In genomic region chr7:48925214-48925613, GRCm38 (mm10) we compare ENCODE assay signal across 13 mouse cellular contexts. TPM values are rescaled to one million over a fixed set of nuclear protein-coding genes. Genes with fewer than 3 reads are reported as not detected.
A peak's percentile ranks its signal among the peaks of the same experiment; 100 is the strongest.
DNase-seq lines count a peak whose midpoint lies in the region; ATAC-seq and TF ChIP-seq lines count a peak whose summit lies in the region.
"Had no signal": no experiment of that assay in that cellular context is flagged by ENCODE, and none has a peak within 500 bp of the region (broad histone marks: within the 10 kb centered on the region; RNA-seq: fewer than 3 reads in every experiment).

No protein-coding gene starts in this region.

- intact Hi-C loops in heart, postnatal 36 days (cut with DNase I), result loop anchor here (5.0 kb wide), 1 partner anchor 142 kb away; no protein-coding TSS in a partner anchor

- no peaks in the 10 kb centered on the region for H3K36me3 ChIP-seq in heart, embryonic 10.5 days
- H3K36me3 ChIP-seq in megakaryocyte, embryonic 14.5 days (replicated peaks; ENCODE audit: low read length), result no peaks in the 10 kb centered on the region
- no peaks in the 10 kb centered on the region for H3K36me3 ChIP-seq in liver, embryonic 13.5 days
- H3K36me3 ChIP-seq in small intestine, adult 2 months (ENCODE audit: control insufficient read depth, insufficient read depth, low read length), result no peaks in the 10 kb centered on the region
- H3K36me3 ChIP-seq: G1E; limb, embryonic 15.5 days; stomach, embryonic 15.5 days had no signal

- H3K27ac ChIP-seq in heart, embryonic 10.5 days, result peak overlapping the region; percentile 78
- H3K27ac ChIP-seq in liver, embryonic 13.5 days, result no peak overlapping the region
- H3K27ac ChIP-seq in small intestine, adult 2 months (ENCODE audit: insufficient read depth, low read depth, low read length), result peak overlapping the region; percentile 35; the same call in 1 of the 2 replicates
- H3K27ac ChIP-seq: limb, embryonic 15.5 days; stomach, embryonic 15.5 days had no signal

- ATAC-seq in megakaryocyte, adult 5-6 weeks (ENCODE audit: poor library complexity, severe bottlenecking), result no peak
- ATAC-seq in liver, embryonic 13.5 days (ENCODE audit: low read depth), result peak; percentile 61; the same call in 1 of the 2 replicates

- no peaks in the 10 kb centered on the region for H3K9me3 ChIP-seq in heart, embryonic 10.5 days
- no peaks in the 10 kb centered on the region for H3K9me3 ChIP-seq in megakaryocyte, embryonic 14.5 days
- H3K9me3 ChIP-seq in liver, embryonic 13.5 days (replicated peaks), result no peaks in the 10 kb centered on the region
- H3K9me3 ChIP-seq: G1E; limb, embryonic 15.5 days; stomach, embryonic 15.5 days had no signal

- TF ChIP-seq POLR2A in small intestine, adult 2 months (IDR thresholded peaks at IDR 0.05; ENCODE audit: low read depth, low read length), result no peak

- peaks cover 35% of the 10 kb centered on the region for H3K4me1 ChIP-seq in heart, embryonic 10.5 days
- peaks cover 60% of the 10 kb centered on the region for H3K4me1 ChIP-seq in megakaryocyte, embryonic 14.5 days
- H3K4me1 ChIP-seq in liver, embryonic 13.5 days (replicated peaks), result peaks cover 11% of the 10 kb centered on the region; the same call in 1 of the 2 replicates
- no peaks in the 10 kb centered on the region; the same call in 1 of the 2 replicates for H3K4me1 ChIP-seq in small intestine, adult 2 months (ENCODE audit: control insufficient read depth, insufficient read depth, insufficient read length, low read length)
- H3K4me1 ChIP-seq: stomach, embryonic 15.5 days had no signal

- 37% methylated on average over 3 of the region's 3 CpGs for WGBS in heart, embryonic 10.5 days
- WGBS in liver, embryonic 13.5 days (ENCODE audit: insufficient replicate concordance), result 49% methylated on average over 3 of the region's 3 CpGs
- 58% methylated on average over 3 of the region's 3 CpGs for WGBS in small intestine, adult 2 months

- H3K4me2 ChIP-seq in liver, embryonic 13.5 days, result no peak overlapping the region
- H3K4me2 ChIP-seq: limb, embryonic 15.5 days; stomach, embryonic 15.5 days had no signal

- TF ChIP-seq CTCF in small intestine, adult 2 months (IDR thresholded peaks at IDR 0.05; ENCODE audit: extremely low read depth, insufficient read length, insufficient replicate concordance, low read depth, low read length), result no peak

- no peaks in the 10 kb centered on the region for H3K27me3 ChIP-seq in heart, embryonic 10.5 days (ENCODE audit: insufficient read depth, poor library complexity, severe bottlenecking)
- H3K27me3 ChIP-seq in megakaryocyte, embryonic 14.5 days (replicated peaks), result no peaks in the 10 kb centered on the region
- no peaks in the 10 kb centered on the region for H3K27me3 ChIP-seq in liver, embryonic 13.5 days
- no peaks in the 10 kb centered on the region for H3K27me3 ChIP-seq in small intestine, adult 2 months (ENCODE audit: control insufficient read depth, insufficient read depth, low read length)
- H3K27me3 ChIP-seq: limb, embryonic 15.5 days; stomach, embryonic 15.5 days had no signal

- H3K9ac ChIP-seq in liver, embryonic 13.5 days, result no peak overlapping the region
- H3K9ac ChIP-seq: limb, embryonic 15.5 days; stomach, embryonic 15.5 days had no signal

- no peak overlapping the region for H3K4me3 ChIP-seq in heart, embryonic 10.5 days
- peak overlapping the region; percentile 2 for H3K4me3 ChIP-seq in megakaryocyte, embryonic 14.5 days (replicated peaks)
- H3K4me3 ChIP-seq in liver, embryonic 13.5 days (replicated peaks), result no peak overlapping the region
- H3K4me3 ChIP-seq in small intestine, adult 2 months (ENCODE audit: low read depth, low read length), result no peak overlapping the region
- H3K4me3 ChIP-seq: limb, embryonic 15.5 days; stomach, embryonic 15.5 days had no signal

- DNase-seq in heart, embryonic 10.5 days (ENCODE audit: low spot score), result no peak
- no peak for DNase-seq in heart, postnatal 36 days
- no peak for DNase-seq in liver, embryonic 13.5 days
- DNase-seq in cerebellum, postnatal 14 days, result no peak
- DNase-seq in c-Kit-positive CD71-positive TER-119-positive erythroid progenitor cells, embryonic 14.5 days (ENCODE audit: low spot score), result no peak
- DNase-seq: right cerebral cortex, postnatal 14 days; thymus, postnatal 36 days had no signal

RNA-seq across cellular contexts. Expression of gene Nav2, which starts 16.7 kb away (rescaled TPM):
- 23.3 and 27.7 TPM in 2 replicates for polyA plus RNA-seq in heart, embryonic 10.5 days (2016; fragmentation: Nextera tagmentation; extraction: Ambion mirVana)
- 10 to 100 TPM; 42.4 to 52.9 TPM for total RNA-seq in heart, postnatal 36 days (2021)
- 1.2 and 1.3 TPM in 2 replicates for polyA plus RNA-seq in megakaryocyte, embryonic 14.5 days (2012; ENCODE audit: insufficient read depth, low replicate concordance)
- total RNA-seq in megakaryocyte, adult 5-6 weeks (2015), result 9.8 and 10.5 TPM in 2 replicates
- 4.6 and 7.2 TPM in 2 replicates for total RNA-seq in megakaryocyte, adult 5-6 weeks (2017)
- 1.8 and 1.9 TPM in 2 replicates for polyA plus RNA-seq in liver, embryonic 13.5 days (2015; fragmentation: Nextera tagmentation; extraction: Ambion mirVana)
- 6.4 and 8.5 TPM in 2 replicates for polyA plus RNA-seq in small intestine, adult 2 months (2012; rRNA removed)
- polyA plus RNA-seq: G1E had no signal

RNA-seq across cellular contexts. Expression of gene E2f8, which starts 43.8 kb away (rescaled TPM):
- 21.9 and 25.4 TPM in 2 replicates for polyA plus RNA-seq in heart, embryonic 10.5 days (2016; fragmentation: Nextera tagmentation; extraction: Ambion mirVana)
- under 1 TPM; 0.68 to 0.92 TPM for total RNA-seq in heart, postnatal 36 days (2021)
- polyA plus RNA-seq in megakaryocyte, embryonic 14.5 days (2012; ENCODE audit: insufficient read depth, low replicate concordance), result 23.0 and 25.1 TPM in 2 replicates
- total RNA-seq in megakaryocyte, adult 5-6 weeks (2015), result 129 and 131 TPM in 2 replicates
- 40.6 and 49.7 TPM in 2 replicates for total RNA-seq in megakaryocyte, adult 5-6 weeks (2017)
- polyA plus RNA-seq in liver, embryonic 13.5 days (2015; fragmentation: Nextera tagmentation; extraction: Ambion mirVana), result 25.2 and 33.8 TPM in 2 replicates
- polyA plus RNA-seq in small intestine, adult 2 months (2012; rRNA removed), result 2.4 and 4.8 TPM in 2 replicates
